Mouse (Mus musculus) cerebellum, adult 9-10 months (tissue): ENCODE measurements at regions not wholly inside any gene's neighbourhood (a gene's known extent, or its start where the extent isn't known, plus 50 kb on each side); places are given as distances from the start of the nearest gene placed in this dataset.

Experiments
- DNase-seq: peaks from one replicate; pipeline ENCODE4 v3.0.0; 2022

DNA sequence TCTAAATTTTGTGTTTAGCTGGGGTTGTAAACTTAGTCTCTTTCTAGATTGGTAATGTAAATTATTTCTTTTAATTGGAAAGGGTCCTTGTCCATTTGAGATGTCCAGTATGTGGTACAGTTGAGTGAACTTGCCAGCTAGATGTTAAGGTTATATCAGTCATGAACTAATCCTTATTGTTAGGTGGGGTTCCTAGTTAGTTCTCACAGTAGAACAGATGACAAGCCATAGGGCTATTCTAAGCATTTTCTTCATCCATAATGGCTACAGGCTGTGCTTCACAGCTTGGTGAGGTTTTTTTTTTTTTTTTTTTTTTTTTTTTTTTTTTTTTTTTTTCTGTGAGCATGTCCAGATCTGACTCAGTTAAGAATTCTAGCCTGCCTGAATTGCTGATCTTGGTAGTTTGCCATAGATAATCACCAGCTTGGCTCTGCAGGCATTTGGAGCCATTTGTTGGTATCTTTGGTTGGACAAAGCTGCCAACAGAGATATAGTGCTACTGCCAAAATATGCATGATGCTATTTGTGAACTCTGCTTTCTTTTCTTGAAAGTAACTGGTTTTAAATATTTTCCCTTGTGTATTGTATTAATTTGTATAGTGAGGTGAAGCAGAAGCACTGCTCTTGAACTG, 669.2 kb downstream of the 4931400O07Rik start:
- peak; percentile 78 for DNase-seq
